Mouse (Mus musculus) midbrain, embryonic 14.5 days (tissue): ENCODE measurements around the gene Hnf4a. TPM values are rescaled to one million over a fixed set of nuclear protein-coding genes. Genes with fewer than 3 reads are reported as not detected.

Experiments used
- ATAC-seq: fragments of 200-750 bp; cut with Nextera tagmentation; 2 replicates; pipeline ENCODE4 v1.8.0; 2017; ENCODE audit warnings: moderate number of reproducible peaks, moderate library complexity; ENCODE audit not compliant: low FRiP score, low TSS enrichment
- DNase-seq: peaks from one replicate; pipeline ENCODE4 v3.0.0-alpha.2; 2015
- H3K27ac ChIP-seq: fragments of 300-500 bp; sonication (generic); replicated peaks from 2 replicates; pipeline ENCODE4 v1.5.1; 2014; ENCODE audit warnings: mild to moderate bottlenecking, low read depth, low read length, moderate library complexity
- H3K27me3 ChIP-seq: fragments of 300-500 bp; sonication (generic); 2 replicates; pipeline ENCODE4 v1.6.1; 2014; ENCODE audit warnings: low read length, control low read depth, mixed read lengths; ENCODE audit not compliant: control insufficient read depth, insufficient read depth
- H3K36me3 ChIP-seq: fragments of 300-500 bp; sonication (generic); 2 replicates; pipeline ENCODE4 v1.6.1; 2014; ENCODE audit warnings: low read length, control low read depth; ENCODE audit not compliant: control insufficient read depth, insufficient read depth
- H3K4me1 ChIP-seq: fragments of 300-500 bp; sonication (generic); 2 replicates; pipeline ENCODE4 v1.6.1; 2014; ENCODE audit warnings: mild to moderate bottlenecking, antibody characterized with exemption, low read length, control low read depth; ENCODE audit not compliant: control insufficient read depth, insufficient read depth
- H3K4me2 ChIP-seq: fragments of 300-500 bp; sonication (generic); 2 replicates; pipeline ENCODE4 v1.6.1; 2014; ENCODE audit warnings: mild to moderate bottlenecking, low read length, moderate library complexity
- H3K4me3 ChIP-seq: fragments of 300-500 bp; sonication (generic); replicated peaks from 2 replicates; pipeline ENCODE4 v1.5.1; 2014; ENCODE audit warnings: low read depth, low read length
- H3K9ac ChIP-seq: fragments of 300-500 bp; sonication (generic); replicated peaks from 2 replicates; pipeline ENCODE4 v1.6.1; 2014; ENCODE audit warnings: mild to moderate bottlenecking, low read length, moderate library complexity
- H3K9me3 ChIP-seq: fragments of 300-500 bp; sonication (generic); 2 replicates; pipeline ENCODE4 v1.6.1; 2016; ENCODE audit warnings: low read length, control low read depth, mixed read lengths; ENCODE audit not compliant: control insufficient read depth
- WGBS: fragments of 180-500 bp; shearing (Covaris S2); extraction: QIAGEN DNeasy Blood & Tissue Kit; methylation state at CpG from one replicate; pipeline ENCODE4 v1.1.7; 2014; 5-methylcytosine and 5-hydroxymethylcytosine counted together
- polyA plus RNA-seq: library from polyadenylated mRNA; unstranded; fragments of >200 nt; fragmentation: Nextera tagmentation; extraction: Ambion mirVana; gene quantifications from 2 replicates; pipeline ENCODE4 v1.2.1, GENCODE M21; 2014

Gene Hnf4a
- polyA plus RNA-seq, 1 experiment from 2014 or later = not detected

- Histone ChIP-seq H3K36me3 (no peaks in the 10 kb centered on the region), H3K4me3 (no peak overlapping the region), H3K9me3 (no peaks in the 10 kb centered on the region)
Measured at GRCm38 (mm10) chr2:163599226-163599625, 92.6 kb downstream of the Hnf4a start.

GRCm38 (mm10) chr2:163601066-163601465, 94.5 kb downstream of the Hnf4a start:
- no peak overlapping the region for H3K4me2 ChIP-seq
- DNase-seq (no peak), ATAC-seq (no peak)
- H3K9me3 ChIP-seq = no peaks in the 10 kb centered on the region
- H3K27ac ChIP-seq = no peak overlapping the region
- H3K4me3 ChIP-seq = no peak overlapping the region
- H3K36me3 ChIP-seq = no peaks in the 10 kb centered on the region
- no peaks in the 10 kb centered on the region for H3K27me3 ChIP-seq
- 93% methylated on average over 7 of the region's 7 CpGs for WGBS
- H3K4me1 ChIP-seq = peaks cover 9% of the 10 kb centered on the region
- H3K9ac ChIP-seq = no peak overlapping the region

More at GRCm38 (mm10) chr2:163599226-163599625, 92.6 kb downstream of the Hnf4a start:
- WGBS = 3% methylated on average over 1 of the region's 1 CpGs
- Histone ChIP-seq H3K27me3 (no peaks in the 10 kb centered on the region), H3K4me1 (peaks cover 9% of the 10 kb centered on the region), H3K4me2 (no peak overlapping the region), H3K9ac (no peak overlapping the region), H3K27ac (no peak overlapping the region)
- ATAC-seq (no peak), DNase-seq (peak; percentile 81)

DNA sequence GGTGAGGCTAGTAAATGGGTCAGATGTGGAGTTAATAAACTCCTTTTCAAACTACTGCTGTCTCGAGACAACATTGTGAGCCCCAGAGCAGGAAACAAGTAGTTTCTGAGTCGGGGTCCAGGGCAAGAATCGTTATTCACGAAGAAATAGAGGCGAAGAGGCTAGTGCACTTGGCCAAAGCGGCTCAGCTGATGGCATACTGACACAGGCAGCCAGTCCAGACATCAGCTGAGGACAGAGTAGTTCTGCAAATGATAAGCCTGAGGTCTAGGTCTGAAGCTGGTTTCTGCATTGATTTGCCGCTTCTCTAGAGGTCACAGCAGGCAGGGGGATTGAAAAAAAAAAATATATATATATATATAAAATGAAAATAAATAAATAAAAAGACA, 95.1 kb downstream of the Hnf4a start:
- Histone ChIP-seq H3K4me3 (peak overlapping the region; percentile 85), H3K9ac (peak overlapping the region; percentile 90; the same call in 1 of the 2 replicates), H3K27ac (peak overlapping the region; percentile 96; the same call in 1 of the 2 replicates), H3K4me1 (peaks cover 9% of the 10 kb centered on the region), H3K9me3 (no peaks in the 10 kb centered on the region), H3K27me3 (no peaks in the 10 kb centered on the region), H3K36me3 (no peaks in the 10 kb centered on the region), H3K4me2 (peak overlapping the region; percentile 92)
- ATAC-seq = no peak
- peak; percentile 38 for DNase-seq
- 78% methylated on average over 7 of the region's 7 CpGs for WGBS

DNA sequence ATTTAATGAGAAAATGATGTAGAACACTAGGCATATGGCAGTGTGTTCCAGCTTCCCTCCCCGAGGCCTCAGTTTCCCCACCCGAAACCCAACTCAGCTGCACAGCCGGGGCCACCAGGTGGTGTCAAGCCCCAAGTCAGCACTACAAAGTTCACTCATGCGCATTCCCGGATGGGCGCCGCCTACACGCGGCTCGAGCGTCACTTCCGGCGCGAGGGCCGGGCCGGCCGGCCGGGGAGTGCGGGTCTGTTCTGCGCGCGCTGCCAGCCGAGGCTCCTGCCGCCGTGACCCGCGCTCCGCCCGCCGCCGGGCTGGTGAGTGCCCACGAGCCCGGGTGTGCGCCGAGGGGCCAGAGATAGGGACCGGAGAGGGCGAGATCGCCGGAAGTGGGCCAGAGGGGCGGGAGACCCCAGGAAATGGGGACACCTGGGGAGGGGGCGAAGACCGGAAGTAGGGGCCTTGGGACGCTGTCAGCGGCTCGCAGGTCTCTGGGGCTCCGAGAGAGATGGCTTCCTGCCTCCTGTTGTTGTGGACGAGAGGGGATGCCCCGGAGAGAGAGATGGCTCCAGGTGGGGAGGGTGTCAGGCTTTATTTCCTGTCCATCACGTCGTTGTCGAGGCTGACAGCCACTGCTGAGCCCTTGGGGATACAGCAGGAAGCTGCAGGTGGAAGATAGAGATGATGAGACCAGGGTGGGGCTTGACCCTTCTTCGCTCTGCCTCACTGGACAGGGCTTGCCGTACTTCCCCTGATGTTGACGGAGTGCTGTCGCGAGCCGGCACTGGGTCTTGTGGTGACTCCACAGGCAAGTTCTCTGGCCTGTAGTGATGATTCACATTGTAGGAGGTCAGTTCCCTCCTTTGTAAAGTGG, 95.7 kb downstream of the Hnf4a start, which contains the start of gene Ttpal:
Ttpal (plus strand) TSS at position 214 of the 871 bp plus-strand sequence.
- 1% methylated on average over 57 of the region's 57 CpGs for WGBS
- H3K4me3 ChIP-seq = peak within 1 kb of the TSS; percentile 85

GRCm38 (mm10) chr2:163606161-163606560, 99.6 kb downstream of the Hnf4a start:
- Histone ChIP-seq H3K27ac (no peak overlapping the region), H3K4me3 (no peak overlapping the region), H3K4me1 (peaks cover 9% of the 10 kb centered on the region), H3K36me3 (peaks cover 28% of the 10 kb centered on the region), H3K9ac (no peak overlapping the region), H3K27me3 (no peaks in the 10 kb centered on the region), H3K9me3 (no peaks in the 10 kb centered on the region), H3K4me2 (no peak overlapping the region)
- ATAC-seq (no peak), DNase-seq (no peak)
- WGBS = 88% methylated on average over 7 of the region's 7 CpGs

More for the DNA sequence above, 95.7 kb downstream of the Hnf4a start, which contains the start of gene Ttpal:
- Histone ChIP-seq H3K9me3 (no peaks in the 10 kb centered on the region), H3K27me3 (no peaks in the 10 kb centered on the region), H3K27ac (peak within 1 kb of the TSS; percentile 96), H3K9ac (peak within 1 kb of the TSS; percentile 90), H3K4me2 (peak within 1 kb of the TSS; percentile 92), H3K36me3 (peaks cover 4% of the 10 kb centered on the region), H3K4me1 (peaks cover 9% of the 10 kb centered on the region)
- peak; percentile 94 for ATAC-seq
- peak; percentile 97 for DNase-seq

- ATAC-seq (no peak), DNase-seq (no peak)
- 87% methylated on average over 7 of the region's 7 CpGs for WGBS
- Histone ChIP-seq H3K4me1 (peaks cover 7% of the 10 kb centered on the region), H3K27ac (no peak overlapping the region), H3K36me3 (peaks cover 38% of the 10 kb centered on the region), H3K27me3 (no peaks in the 10 kb centered on the region), H3K4me2 (no peak overlapping the region), H3K4me3 (no peak overlapping the region), H3K9me3 (no peaks in the 10 kb centered on the region), H3K9ac (no peak overlapping the region)
Measured at GRCm38 (mm10) chr2:163608008-163608407, 101.4 kb downstream of the Hnf4a start.

DNA sequence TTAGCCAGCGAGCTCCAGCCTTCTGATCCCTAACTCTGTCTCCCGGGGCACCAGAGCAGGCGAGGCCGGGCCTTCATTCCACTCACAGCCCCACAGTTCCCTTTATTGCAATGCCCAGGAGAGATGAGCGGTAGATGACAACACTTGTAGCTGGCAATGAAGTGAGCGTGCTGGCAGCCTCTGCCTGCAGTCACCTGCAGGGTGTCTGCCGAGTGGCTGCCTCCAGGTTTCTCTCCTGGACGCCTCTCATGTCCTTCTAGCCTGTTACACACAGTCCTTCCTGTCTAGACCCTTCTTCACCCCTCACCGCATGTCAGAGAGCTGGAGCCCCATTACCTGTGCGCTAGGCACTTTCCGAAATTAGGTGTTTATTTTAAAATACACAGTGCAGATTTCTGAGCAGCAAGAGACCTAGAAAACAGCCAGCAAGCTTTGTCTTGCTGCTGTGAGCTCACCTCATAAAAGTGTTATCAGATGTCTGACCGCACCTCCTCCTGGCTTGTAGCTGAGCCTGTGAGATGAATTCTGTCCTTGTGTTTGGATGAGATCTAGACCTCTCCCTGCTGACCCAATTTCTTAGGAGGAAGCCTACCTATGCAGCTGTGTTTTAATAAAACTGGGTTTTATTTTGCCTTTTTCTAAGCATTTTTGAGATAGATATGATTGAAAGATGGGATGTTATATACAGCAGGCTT, 102.8 kb downstream of the Hnf4a start:
- DNase-seq (no peak), ATAC-seq (no peak)
- H3K9ac ChIP-seq = no peak overlapping the region
- H3K27ac ChIP-seq = no peak overlapping the region
- H3K4me2 ChIP-seq = no peak overlapping the region
- no peak overlapping the region for H3K4me3 ChIP-seq
- no peaks in the 10 kb centered on the region for H3K9me3 ChIP-seq
- H3K4me1 ChIP-seq = no peaks in the 10 kb centered on the region
- 87% methylated on average over 12 of the region's 12 CpGs for WGBS
- H3K36me3 ChIP-seq = peaks cover 52% of the 10 kb centered on the region
- no peaks in the 10 kb centered on the region for H3K27me3 ChIP-seq

- H3K4me3 ChIP-seq = no peak overlapping the region
- H3K4me2 ChIP-seq = no peak overlapping the region
- WGBS = 91% methylated on average over 9 of the region's 9 CpGs
- no peaks in the 10 kb centered on the region for H3K4me1 ChIP-seq
- ATAC-seq (no peak), DNase-seq (no peak)
- H3K36me3 ChIP-seq = peaks cover 70% of the 10 kb centered on the region
- no peaks in the 10 kb centered on the region for H3K27me3 ChIP-seq
- H3K9me3 ChIP-seq = no peaks in the 10 kb centered on the region
- no peak overlapping the region for H3K27ac ChIP-seq
- H3K9ac ChIP-seq = no peak overlapping the region
Measured at GRCm38 (mm10) chr2:163611176-163611575, 104.6 kb downstream of the Hnf4a start.
